Mouse (Mus musculus) heart, adult 8-10 months (tissue): ENCODE measurements around the gene Cldn24. TPM values are rescaled to one million over a fixed set of nuclear protein-coding genes. Genes with fewer than 3 reads are reported as not detected.
"Not testable (repeated sequence)": the region's sequence is repeated elsewhere in the genome, so short reads cannot be mapped to it uniquely, and the experiment has no call there.

Source experiments
- DNase-seq: peaks from one replicate; pipeline ENCODE4 v3.0.0; 2022; ENCODE audit warnings: low spot score
- total RNA-seq, 4 experiments: library from RNA; stranded (reverse); gene quantifications; 2 replicates each; pipeline ENCODE4 v1.2.4; 2022

Gene Cldn24
- total RNA-seq = not detected

DNA sequence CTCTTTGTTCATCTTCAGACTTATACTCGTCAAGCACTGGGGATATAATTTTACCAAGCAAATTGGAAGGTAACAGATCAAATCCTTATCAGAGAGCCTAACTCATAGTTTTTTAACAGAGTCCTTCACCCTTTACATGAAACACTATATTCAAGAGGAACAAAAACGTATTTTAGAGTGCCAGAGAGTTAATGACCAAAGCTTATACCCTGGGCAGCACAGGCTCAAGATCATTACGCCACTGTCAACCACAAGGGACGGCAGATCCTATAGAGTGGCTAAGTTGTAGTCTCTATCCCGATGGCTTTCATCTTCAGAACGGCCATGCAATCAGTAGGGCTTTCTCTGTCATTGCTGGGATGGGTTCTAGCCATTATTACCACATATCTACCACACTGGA is at the start of gene Cldn24:
Cldn24 (plus strand) TSS at position 301 of the 400 bp plus-strand sequence.
- no peak for DNase-seq

DNA sequence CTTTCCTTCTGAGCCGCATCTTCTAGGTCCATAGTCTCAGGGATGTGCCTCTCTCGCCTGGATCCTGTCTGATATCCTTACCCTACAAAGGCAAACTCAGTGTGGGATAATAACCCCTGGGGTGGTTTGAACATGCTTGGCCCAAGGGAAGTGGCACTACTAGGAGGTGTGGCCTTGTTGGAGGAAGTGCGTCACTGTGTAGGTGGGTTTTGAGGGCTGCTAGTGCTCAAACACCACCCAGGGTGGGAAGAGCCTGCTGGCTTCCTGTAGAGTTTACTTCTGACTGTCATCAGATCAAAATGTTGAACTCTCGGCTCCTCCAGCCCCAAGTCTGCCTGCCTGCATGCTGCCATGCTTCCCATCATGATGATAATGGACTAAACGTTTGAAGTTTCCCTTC is 49.0 kb upstream of the Cldn24 start:
- DNase-seq = no peak

- no peak for DNase-seq
Observed at GRCm38 (mm10) chr8:47777415-47777814, 44.5 kb upstream of the Cldn24 start.

GRCm38 (mm10) chr8:47779589-47779988 is 42.4 kb upstream of the Cldn24 start:
- DNase-seq = no peak

DNA sequence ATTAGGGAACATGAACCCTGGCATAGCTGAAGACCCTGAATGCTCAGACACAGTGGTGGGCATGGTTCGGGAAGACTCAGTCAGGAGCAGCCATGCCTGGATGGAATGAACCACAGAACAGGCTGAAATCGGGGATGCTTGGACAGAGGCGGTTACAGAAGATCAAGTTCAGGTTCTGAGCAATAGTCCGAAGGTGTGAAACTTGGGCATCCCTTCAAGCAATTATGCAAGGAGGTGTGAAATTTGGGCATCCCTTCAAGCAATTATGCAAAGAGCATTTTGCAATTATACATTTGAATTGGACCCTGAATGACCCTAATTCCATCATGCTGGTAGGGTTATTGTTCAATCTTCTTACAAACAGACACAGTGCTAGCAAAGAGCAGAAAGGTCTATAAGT is 40.1 kb upstream of the Cldn24 start:
- DNase-seq = no peak

DNA sequence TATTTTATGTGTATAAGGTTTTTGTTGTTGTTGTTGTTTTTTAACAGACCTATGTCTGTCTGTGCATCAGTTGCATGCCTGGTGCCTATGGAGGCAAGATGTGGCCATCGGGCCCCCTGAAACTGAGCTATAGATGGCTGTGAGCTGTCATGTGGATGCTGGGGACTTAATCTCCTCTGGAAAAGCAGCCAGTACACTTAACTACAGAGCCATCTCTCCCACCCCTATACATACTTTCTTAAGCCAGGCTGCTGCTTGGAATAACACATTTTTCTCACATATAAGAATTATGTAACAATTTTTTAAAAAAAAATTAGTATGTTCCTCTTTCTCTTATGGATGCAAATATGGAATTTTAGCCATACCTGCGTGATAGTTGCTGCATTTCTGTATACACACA is 38.4 kb upstream of the Cldn24 start:
- no peak for DNase-seq

DNA sequence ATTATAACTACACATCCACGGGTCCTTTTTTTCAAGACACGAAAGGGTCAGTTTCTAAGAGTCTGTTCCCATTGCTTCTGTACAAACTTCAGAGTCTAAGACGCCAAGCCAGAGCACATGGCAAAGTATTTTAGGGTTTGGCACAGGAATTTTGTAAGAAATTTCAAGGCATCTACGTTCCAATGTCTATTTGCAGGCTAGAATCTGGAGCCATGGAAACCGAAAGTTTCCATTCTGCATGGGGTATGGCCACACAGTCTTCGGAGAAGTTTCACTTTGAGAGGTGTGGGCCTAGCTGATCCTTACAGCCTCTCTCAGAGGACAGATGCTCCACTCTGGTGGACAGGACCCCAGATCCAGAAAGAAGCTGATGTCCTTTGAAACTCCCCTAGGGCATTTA is 38.0 kb upstream of the Cldn24 start:
- DNase-seq = peak; percentile 28

- DNase-seq = peak; percentile 65
Observed at GRCm38 (mm10) chr8:47784436-47784835, 37.5 kb upstream of the Cldn24 start.

DNA sequence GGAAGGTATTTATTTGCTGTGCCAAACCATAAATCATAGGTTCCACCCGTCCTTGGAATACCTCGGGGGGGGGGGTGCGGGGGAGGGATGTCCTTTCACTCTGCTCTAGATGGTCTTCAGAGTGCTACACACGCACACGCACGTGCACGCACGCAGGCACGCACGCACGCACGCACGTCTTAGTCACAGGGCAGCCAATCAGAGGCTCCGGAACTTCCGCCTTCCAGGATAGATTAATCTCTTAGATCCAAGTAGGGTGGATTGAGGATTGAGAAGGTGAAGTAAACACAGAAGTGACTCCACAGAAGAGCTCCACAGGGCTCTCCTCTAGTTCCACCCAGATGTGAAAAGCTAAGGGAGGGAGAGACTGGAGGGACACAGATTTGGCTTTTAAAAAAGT is 35.6 kb upstream of the Cldn24 start:
- no peak for DNase-seq

GRCm38 (mm10) chr8:47787705-47788104 is 34.2 kb upstream of the Cldn24 start:
- DNase-seq = peak; percentile 63

DNA sequence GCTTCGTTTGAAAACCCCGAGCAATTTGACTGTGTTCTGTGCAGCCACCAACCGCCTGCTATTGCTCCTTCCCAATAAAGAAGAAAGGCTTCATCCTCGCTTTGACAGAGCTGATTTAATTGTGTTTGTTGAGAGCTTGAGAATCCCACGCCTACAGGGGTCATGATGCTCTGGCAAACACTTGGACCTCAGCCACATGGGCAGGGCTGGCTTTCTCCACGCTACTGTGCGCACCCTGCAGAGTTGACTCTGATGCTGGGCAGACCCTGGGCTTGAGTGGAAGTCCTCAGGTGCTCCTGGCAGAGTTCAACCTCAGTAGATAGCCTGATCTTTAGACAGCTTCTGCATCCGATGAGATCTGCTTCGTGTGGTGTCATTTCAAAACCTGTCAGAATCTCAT is 30.0 kb upstream of the Cldn24 start:
- no peak for DNase-seq

- DNase-seq = no peak
Observed at GRCm38 (mm10) chr8:47799438-47799837, 22.5 kb upstream of the Cldn24 start.

- DNase-seq = no peak
Observed at GRCm38 (mm10) chr8:47802349-47802748, 19.6 kb upstream of the Cldn24 start.

- no peak for DNase-seq
Observed at GRCm38 (mm10) chr8:47804262-47804661, 17.7 kb upstream of the Cldn24 start.

DNA sequence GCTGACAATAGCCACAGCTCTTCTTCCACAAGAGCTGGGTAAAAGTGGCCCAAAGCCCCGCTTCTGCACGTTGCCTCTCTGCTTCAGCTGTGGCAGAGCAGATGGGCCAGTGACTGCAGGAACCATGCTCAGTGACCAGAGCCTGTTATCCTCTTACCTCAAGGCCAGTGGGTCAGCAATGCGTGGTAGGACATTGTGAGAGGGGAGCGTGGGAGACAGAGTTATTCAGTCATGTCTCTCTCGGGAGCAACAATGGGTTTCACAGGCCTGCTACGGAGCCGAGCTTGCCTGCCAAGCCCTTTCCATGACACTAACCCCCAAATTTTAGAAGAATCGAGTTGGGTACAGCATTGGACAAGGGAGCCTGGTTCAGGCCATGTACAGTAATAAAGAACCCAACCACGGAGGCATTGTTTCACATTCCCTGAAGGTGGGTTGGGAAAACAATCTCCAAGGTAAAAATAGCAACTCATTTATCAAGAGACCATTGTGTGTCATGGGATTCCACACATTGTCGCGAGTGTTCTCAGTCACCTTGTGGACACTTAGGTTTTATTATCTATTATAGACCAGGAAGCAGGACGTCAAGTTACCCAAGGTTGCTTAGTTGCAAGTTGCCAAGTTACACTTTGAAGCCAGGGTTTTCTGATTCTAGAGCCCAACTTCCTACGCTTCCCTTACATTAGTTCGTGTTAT is 11.8 kb upstream of the Cldn24 start:
- no peak for DNase-seq

DNA sequence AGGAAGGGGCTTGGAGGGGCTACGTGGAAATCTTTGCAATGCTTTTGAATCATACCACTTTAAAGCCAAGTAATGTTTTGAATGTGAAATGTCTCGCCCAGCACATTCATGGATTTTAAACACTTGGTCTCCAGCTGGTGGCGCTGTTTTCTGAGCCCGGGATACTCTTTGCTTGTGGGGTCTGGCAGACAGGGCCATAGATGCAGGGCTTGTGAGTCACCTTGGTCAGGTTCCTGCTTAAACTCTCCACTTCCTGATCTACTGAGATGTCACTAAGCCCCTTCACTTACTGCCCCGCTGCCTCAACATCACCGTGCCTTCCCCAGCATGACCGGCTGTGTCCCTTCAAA is 11.3 kb upstream of the Cldn24 start:
- DNase-seq = no peak

DNA sequence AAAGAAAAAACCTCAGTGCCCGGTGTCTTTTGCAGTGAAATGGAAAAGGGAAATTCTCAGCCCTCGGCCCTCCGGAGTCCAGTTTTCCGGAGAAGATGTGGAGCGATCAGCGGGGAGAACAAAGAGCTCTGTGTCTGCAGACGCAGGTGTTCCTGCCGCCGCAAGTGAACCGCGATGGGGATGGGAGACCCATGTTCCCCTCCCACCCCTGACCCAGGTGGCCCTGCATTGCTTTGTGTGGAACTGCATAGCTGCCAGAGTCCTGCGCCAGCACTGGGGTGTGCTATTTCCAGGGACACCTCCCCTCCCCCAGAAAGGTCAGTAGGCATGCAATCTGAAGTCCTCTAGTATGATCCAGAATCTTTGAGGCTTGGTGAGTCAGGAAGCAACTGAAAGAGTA is 10.7 kb upstream of the Cldn24 start:
- DNase-seq = no peak

- DNase-seq = no peak
Observed at GRCm38 (mm10) chr8:47819034-47819433, 2.9 kb upstream of the Cldn24 start.

GRCm38 (mm10) chr8:47820914-47821772 is 800 bp upstream of the Cldn24 start:
- DNase-seq = no peak

DNA sequence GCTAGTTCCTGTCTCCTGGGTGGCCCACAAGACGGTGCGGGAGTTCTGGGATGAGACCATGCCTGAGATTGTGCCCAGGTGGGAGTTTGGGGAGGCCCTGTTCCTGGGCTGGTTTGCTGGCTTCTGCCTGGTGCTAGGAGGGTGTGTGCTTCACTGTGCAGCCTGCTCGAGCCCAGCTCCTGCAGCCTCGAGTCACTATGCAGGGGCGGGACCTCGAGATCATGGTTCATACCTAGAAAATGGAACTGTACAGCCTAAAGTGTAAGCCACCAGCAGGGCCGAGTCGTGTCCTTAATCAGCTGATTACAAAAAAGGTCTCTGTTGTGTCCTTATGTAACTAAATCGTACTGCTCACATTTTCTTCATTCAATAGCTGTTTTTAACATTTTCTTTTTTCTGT is 598 bp downstream of the Cldn24 start:
- not testable (repeated sequence) for DNase-seq

- DNase-seq = no peak
Observed at GRCm38 (mm10) chr8:47823777-47824176, 1.8 kb downstream of the Cldn24 start.

- no peak for DNase-seq
Observed at GRCm38 (mm10) chr8:47824182-47824581, 2.2 kb downstream of the Cldn24 start, which contains the start of gene Cldn22. Cldn22 (plus strand) TSS chr8:47824482.

- DNase-seq = no peak
Observed at GRCm38 (mm10) chr8:47825596-47825995, 3.7 kb downstream of the Cldn24 start.
